Mouse (Mus musculus) hindbrain, embryonic 10.5 days (tissue): Measurements from ENCODE around the gene Olfr2. TPM values are rescaled to one million over a fixed set of nuclear protein-coding genes. Genes with fewer than 3 reads are reported as not detected.
"Not testable (repeated sequence)": the region's sequence is repeated elsewhere in the genome, so short reads cannot be mapped to it uniquely, and the experiment has no call there.

ENCODE experiments used
- DNase-seq: peaks from one replicate; pipeline ENCODE4 v3.0.0-alpha.2; 2017; ENCODE audit warnings: low spot score
- H3K27ac ChIP-seq: fragments of 300-500 bp; sonication (generic); 2 replicates; pipeline ENCODE4 v1.5.1; 2016; ENCODE audit warnings: mild to moderate bottlenecking, moderate library complexity
- H3K27me3 ChIP-seq: fragments of 300-500 bp; sonication (generic); 2 replicates; pipeline ENCODE4 v1.6.1; 2016; ENCODE audit warnings: mild to moderate bottlenecking; ENCODE audit not compliant: poor library complexity, insufficient read depth, severe bottlenecking
- H3K36me3 ChIP-seq: fragments of 300-500 bp; sonication (generic); 2 replicates; pipeline ENCODE4 v1.6.1; 2016; ENCODE audit warnings: mild to moderate bottlenecking, moderate library complexity
- H3K4me1 ChIP-seq: fragments of 300-500 bp; sonication (generic); replicated peaks from 2 replicates; pipeline ENCODE4 v1.6.1; 2016; ENCODE audit warnings: mild to moderate bottlenecking
- H3K4me3 ChIP-seq: fragments of 300-500 bp; sonication (generic); 2 replicates; pipeline ENCODE4 v1.5.1; 2016; ENCODE audit warnings: mild to moderate bottlenecking, moderate library complexity
- H3K9me3 ChIP-seq: fragments of 300-500 bp; sonication (generic); 2 replicates; pipeline ENCODE4 v1.6.1; 2016; ENCODE audit warnings: mild to moderate bottlenecking, moderate library complexity
- WGBS: fragments of 180-500 bp; shearing (Covaris S2); methylation state at CpG from one replicate; pipeline ENCODE4 v1.1.7; 2016; 5-methylcytosine and 5-hydroxymethylcytosine counted together
- polyA plus RNA-seq: library from polyadenylated mRNA; unstranded; fragments of >200 nt; fragmentation: Nextera tagmentation; extraction: Ambion mirVana; gene quantifications from 2 replicates; pipeline ENCODE4 v1.2.1, GENCODE M21; 2016

Gene Olfr2
- not detected in 2 replicates for polyA plus RNA-seq

GRCm38 (mm10) chr7:107005972-107006371 lies at the start of gene Olfr2:
Gene Olfr2, minus strand, starts transcription at chr7:107006072.
- Histone ChIP-seq H3K9me3 (no peaks in the 10 kb centered on the region), H3K4me3 (no peak within 1 kb of the TSS), H3K27me3 (no peaks in the 10 kb centered on the region), H3K4me1 (no peaks in the 10 kb centered on the region), H3K27ac (no peak within 1 kb of the TSS), H3K36me3 (no peaks in the 10 kb centered on the region)
- 59% methylated on average over 1 of the region's 1 CpGs for WGBS
- no peak for DNase-seq

GRCm38 (mm10) chr7:107047578-107047977 lies 41.7 kb upstream of the Olfr2 start:
- no peak for DNase-seq
- Histone ChIP-seq H3K27me3 (no peaks in the 10 kb centered on the region), H3K36me3 (no peaks in the 10 kb centered on the region), H3K4me1 (no peaks in the 10 kb centered on the region), H3K4me3 (no peak overlapping the region), H3K27ac (no peak overlapping the region), H3K9me3 (no peaks in the 10 kb centered on the region)
- 62% methylated on average over 3 of the region's 3 CpGs for WGBS

GRCm38 (mm10) chr7:107045833-107046232 lies 40.0 kb upstream of the Olfr2 start:
- Histone ChIP-seq H3K27me3 (no peaks in the 10 kb centered on the region), H3K4me3 (no peak overlapping the region), H3K27ac (no peak overlapping the region), H3K4me1 (no peaks in the 10 kb centered on the region), H3K9me3 (no peaks in the 10 kb centered on the region), H3K36me3 (no peaks in the 10 kb centered on the region)
- WGBS = 10% methylated on average over 5 of the region's 5 CpGs
- DNase-seq = no peak

- H3K9me3 ChIP-seq = no peaks in the 10 kb centered on the region
- 80% methylated on average over 1 of the region's 1 CpGs for WGBS
- H3K27me3 ChIP-seq = no peaks in the 10 kb centered on the region
- no peaks in the 10 kb centered on the region for H3K36me3 ChIP-seq
- H3K4me1 ChIP-seq = no peaks in the 10 kb centered on the region
- no peak for DNase-seq
- H3K27ac ChIP-seq = no peak overlapping the region
- no peak overlapping the region for H3K4me3 ChIP-seq
Measured at GRCm38 (mm10) chr7:107044407-107044806, 38.5 kb upstream of the Olfr2 start.

- Histone ChIP-seq H3K4me1 (no peaks in the 10 kb centered on the region), H3K36me3 (no peaks in the 10 kb centered on the region), H3K4me3 (no peak overlapping the region), H3K9me3 (no peaks in the 10 kb centered on the region), H3K27me3 (no peaks in the 10 kb centered on the region), H3K27ac (no peak overlapping the region)
- no peak for DNase-seq
- WGBS = 91% methylated on average over 3 of the region's 3 CpGs
Measured at GRCm38 (mm10) chr7:107043136-107043535, 37.3 kb upstream of the Olfr2 start.

GRCm38 (mm10) chr7:107039934-107040563 lies 34.2 kb upstream of the Olfr2 start:
- WGBS = 82% methylated on average over 2 of the region's 2 CpGs
- Histone ChIP-seq H3K36me3 (no peaks in the 10 kb centered on the region), H3K4me1 (no peaks in the 10 kb centered on the region), H3K4me3 (no peak overlapping the region), H3K27me3 (no peaks in the 10 kb centered on the region), H3K27ac (no peak overlapping the region), H3K9me3 (no peaks in the 10 kb centered on the region)
- DNase-seq = no peak

- WGBS = 89% methylated on average over 1 of the region's 1 CpGs
- no peaks in the 10 kb centered on the region for H3K9me3 ChIP-seq
- no peak for DNase-seq
- no peaks in the 10 kb centered on the region for H3K27me3 ChIP-seq
- H3K4me1 ChIP-seq = no peaks in the 10 kb centered on the region
- no peak within 1 kb of the TSS for H3K27ac ChIP-seq
- H3K4me3 ChIP-seq = no peak within 1 kb of the TSS
- H3K36me3 ChIP-seq = no peaks in the 10 kb centered on the region
Measured at GRCm38 (mm10) chr7:107030874-107031273, 25.0 kb upstream of the Olfr2 start, which contains the start of gene Olfr713. Gene Olfr713, plus strand, starts transcription at chr7:107031174.

GRCm38 (mm10) chr7:107004169-107004568 lies 1.7 kb downstream of the Olfr2 start:
- 60% methylated on average over 3 of the region's 3 CpGs for WGBS
- Histone ChIP-seq H3K27ac (no peak overlapping the region), H3K4me1 (no peaks in the 10 kb centered on the region), H3K9me3 (no peaks in the 10 kb centered on the region), H3K27me3 (no peaks in the 10 kb centered on the region), H3K36me3 (no peaks in the 10 kb centered on the region), H3K4me3 (no peak overlapping the region)
- no peak for DNase-seq

GRCm38 (mm10) chr7:107000798-107001197 lies 5.1 kb downstream of the Olfr2 start:
- no peak for DNase-seq
- Histone ChIP-seq H3K36me3 (no peaks in the 10 kb centered on the region), H3K4me1 (no peaks in the 10 kb centered on the region), H3K27me3 (no peaks in the 10 kb centered on the region), H3K27ac (no peak overlapping the region), H3K9me3 (no peaks in the 10 kb centered on the region), H3K4me3 (no peak overlapping the region)
- 90% methylated on average over 7 of the region's 7 CpGs for WGBS

- Histone ChIP-seq H3K9me3 (no peaks in the 10 kb centered on the region), H3K36me3 (no peaks in the 10 kb centered on the region), H3K27ac (no peak overlapping the region), H3K27me3 (no peaks in the 10 kb centered on the region), H3K4me3 (no peak overlapping the region), H3K4me1 (no peaks in the 10 kb centered on the region)
- no peak for DNase-seq
- WGBS = 97% methylated on average over 3 of the region's 3 CpGs
Measured at GRCm38 (mm10) chr7:106985236-106985635, 20.6 kb downstream of the Olfr2 start.

GRCm38 (mm10) chr7:106975353-106975752 lies 30.5 kb downstream of the Olfr2 start, which contains the start of gene Olfr711:
Gene Olfr711, minus strand, starts transcription at chr7:106975453.
- 76% methylated on average over 1 of the region's 1 CpGs for WGBS

GRCm38 (mm10) chr7:106967503-106967902 lies 38.4 kb downstream of the Olfr2 start:
- not testable (repeated sequence) for DNase-seq, H3K27ac ChIP-seq, H3K9me3 ChIP-seq, H3K36me3 ChIP-seq, H3K4me1 ChIP-seq, H3K27me3 ChIP-seq, H3K4me3 ChIP-seq

More at GRCm38 (mm10) chr7:106975353-106975752, 30.5 kb downstream of the Olfr2 start, which contains the start of gene Olfr711:
- Histone ChIP-seq H3K9me3 (no peaks in the 10 kb centered on the region), H3K4me3 (no peak within 1 kb of the TSS), H3K36me3 (no peaks in the 10 kb centered on the region), H3K27me3 (no peaks in the 10 kb centered on the region), H3K4me1 (no peaks in the 10 kb centered on the region), H3K27ac (no peak within 1 kb of the TSS)
- DNase-seq = no peak

GRCm38 (mm10) chr7:106963837-106964236 lies 42.0 kb downstream of the Olfr2 start, which contains the start of gene Olfr6:
Gene Olfr6, minus strand, starts transcription at chr7:106963937.
- Histone ChIP-seq H3K27me3 (no peaks in the 10 kb centered on the region), H3K9me3 (no peaks in the 10 kb centered on the region), H3K36me3 (no peaks in the 10 kb centered on the region), H3K4me3 (no peak within 1 kb of the TSS), H3K27ac (no peak within 1 kb of the TSS), H3K4me1 (no peaks in the 10 kb centered on the region)
- 90% methylated on average over 1 of the region's 1 CpGs for WGBS
- no peak for DNase-seq

GRCm38 (mm10) chr7:106948212-106948611 lies 57.7 kb downstream of the Olfr2 start, which contains the start of gene Olfr710:
Gene Olfr710, minus strand, starts transcription at chr7:106948312.
- Histone ChIP-seq H3K9me3 (no peaks in the 10 kb centered on the region), H3K36me3 (no peaks in the 10 kb centered on the region), H3K27ac (no peak within 1 kb of the TSS), H3K4me3 (no peak within 1 kb of the TSS), H3K27me3 (no peaks in the 10 kb centered on the region), H3K4me1 (no peaks in the 10 kb centered on the region)
- 84% methylated on average over 3 of the region's 3 CpGs for WGBS
- no peak for DNase-seq
